Mouse (Mus musculus): Measurements from ENCODE around the gene Akap2. TPM values are rescaled to one million over a fixed set of nuclear protein-coding genes. Genes with fewer than 3 reads are reported as not detected.

Akap2 gene
- polyA plus RNA-seq, 1 experiment = 14.5 TPM

- no peak for DNase-seq (ENCODE audit: low read depth)
- no peak for TF ChIP-seq POLR2A (IDR thresholded peaks at IDR 0.05; ENCODE audit: borderline replicate concordance, extremely low read depth, insufficient read depth, insufficient read length, poor library complexity, severe bottlenecking)
- no peak for TF ChIP-seq CTCF (IDR thresholded peaks at IDR 0.05; ENCODE audit: borderline replicate concordance, extremely low read depth, insufficient read depth, insufficient read length)
Observed at GRCm38 (mm10) chr4:57860204-57860611, 142.8 kb downstream of the Akap2 start.

DNA sequence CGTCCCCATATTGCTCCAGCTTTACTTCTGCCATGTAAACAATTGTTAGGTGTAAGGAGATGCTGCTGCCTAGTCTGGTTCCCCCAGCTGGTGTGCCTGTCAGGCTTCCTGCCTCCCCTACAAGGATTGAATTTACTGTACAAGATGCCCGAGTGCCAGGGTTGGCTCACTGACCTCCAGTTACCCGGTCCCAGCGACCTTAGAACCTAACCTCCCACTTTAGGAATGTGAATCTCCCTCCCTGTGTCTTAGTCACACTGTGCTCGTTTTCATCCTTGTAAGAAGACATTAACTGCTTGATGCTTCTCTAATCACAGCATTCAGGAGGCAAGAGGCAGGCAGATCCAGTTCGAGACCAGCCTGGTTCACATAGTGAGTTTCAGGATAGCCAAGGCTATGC is 143.7 kb downstream of the Akap2 start:
- no peak for TF ChIP-seq POLR2A (IDR thresholded peaks at IDR 0.05; ENCODE audit: borderline replicate concordance, extremely low read depth, insufficient read depth, insufficient read length, poor library complexity, severe bottlenecking)
- TF ChIP-seq CTCF (IDR thresholded peaks at IDR 0.05; ENCODE audit: borderline replicate concordance, extremely low read depth, insufficient read depth, insufficient read length) = no peak
- no peak for DNase-seq (ENCODE audit: low read depth)

DNA sequence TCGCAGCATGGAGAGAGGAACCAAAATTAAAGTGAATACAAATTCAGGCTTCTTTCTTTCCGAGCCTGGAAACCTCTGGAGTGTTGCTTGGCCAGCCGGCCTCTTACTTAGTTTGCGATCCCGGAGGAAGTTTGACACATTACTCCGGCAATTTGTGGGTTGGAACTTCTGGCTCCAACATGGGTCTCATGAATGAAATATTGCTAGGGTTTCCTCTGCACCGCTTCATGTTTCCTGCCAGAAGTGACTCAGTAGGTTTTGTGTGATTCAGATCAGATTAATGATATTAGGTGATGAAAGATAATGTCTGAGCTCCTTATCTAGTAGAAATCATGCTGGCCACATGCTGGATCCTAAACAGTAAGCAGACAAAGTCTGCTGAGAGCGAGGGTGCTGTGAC is 144.4 kb downstream of the Akap2 start:
- no peak for DNase-seq (ENCODE audit: low read depth)
- TF ChIP-seq CTCF (IDR thresholded peaks at IDR 0.05; ENCODE audit: borderline replicate concordance, extremely low read depth, insufficient read depth, insufficient read length) (no peak), POLR2A (IDR thresholded peaks at IDR 0.05; ENCODE audit: borderline replicate concordance, extremely low read depth, insufficient read depth, insufficient read length, poor library complexity, severe bottlenecking) (no peak)

- DNase-seq (ENCODE audit: low read depth) = no peak
- no peak for TF ChIP-seq POLR2A (IDR thresholded peaks at IDR 0.05; ENCODE audit: borderline replicate concordance, extremely low read depth, insufficient read depth, insufficient read length, poor library complexity, severe bottlenecking)
- TF ChIP-seq CTCF (IDR thresholded peaks at IDR 0.05; ENCODE audit: borderline replicate concordance, extremely low read depth, insufficient read depth, insufficient read length) = no peak
Observed at GRCm38 (mm10) chr4:57862269-57862986, 145.0 kb downstream of the Akap2 start.

- DNase-seq (ENCODE audit: low read depth) = peak; percentile 62
- TF ChIP-seq POLR2A (IDR thresholded peaks at IDR 0.05; ENCODE audit: borderline replicate concordance, extremely low read depth, insufficient read depth, insufficient read length, poor library complexity, severe bottlenecking) (no peak), CTCF (IDR thresholded peaks at IDR 0.05; ENCODE audit: borderline replicate concordance, extremely low read depth, insufficient read depth, insufficient read length) (no peak)
Observed at GRCm38 (mm10) chr4:57866088-57866487, 148.6 kb downstream of the Akap2 start.

DNA sequence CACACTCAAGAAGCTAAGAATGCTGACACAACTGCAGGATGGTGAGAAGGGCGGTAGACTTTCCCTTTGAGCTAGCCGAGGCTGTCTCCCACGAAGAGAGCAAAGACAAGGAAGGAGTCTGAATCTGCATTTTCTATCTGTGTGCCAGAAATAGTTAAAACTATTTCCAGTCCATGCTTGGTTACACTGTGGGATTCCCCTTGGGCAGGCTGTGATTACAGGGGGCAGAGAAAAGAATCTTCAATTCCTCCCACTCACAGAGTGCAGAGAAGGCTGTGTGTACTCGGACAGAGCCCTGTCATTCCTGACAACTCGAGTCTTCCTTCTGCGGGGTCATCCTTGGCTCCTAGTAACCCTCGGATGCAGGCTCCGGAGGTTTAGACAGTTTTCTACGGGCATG is 149.5 kb downstream of the Akap2 start:
- TF ChIP-seq CTCF (IDR thresholded peaks at IDR 0.05; ENCODE audit: borderline replicate concordance, extremely low read depth, insufficient read depth, insufficient read length) (no peak), POLR2A (IDR thresholded peaks at IDR 0.05; ENCODE audit: borderline replicate concordance, extremely low read depth, insufficient read depth, insufficient read length, poor library complexity, severe bottlenecking) (no peak)
- no peak for DNase-seq (ENCODE audit: low read depth)

DNA sequence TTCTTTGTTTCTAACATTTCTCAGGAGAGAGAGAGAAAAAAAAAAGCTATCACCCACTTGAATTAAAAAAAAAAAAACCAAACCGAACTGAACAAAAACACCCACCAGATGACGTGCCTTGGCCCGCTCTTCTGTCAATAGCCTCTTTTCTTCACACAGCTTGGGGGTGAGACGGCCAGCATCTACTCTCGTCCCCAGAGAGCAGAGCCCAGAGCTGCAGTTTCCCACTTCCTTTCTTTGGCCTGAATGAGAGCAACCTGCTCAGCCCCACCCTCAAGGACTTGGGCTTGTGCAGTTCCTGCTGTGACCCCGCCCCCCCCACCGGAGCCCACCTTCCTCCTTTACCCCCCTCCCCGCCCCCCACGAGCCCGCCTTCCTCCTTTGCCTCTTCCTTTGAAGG is 150.0 kb downstream of the Akap2 start:
- no peak for TF ChIP-seq POLR2A (IDR thresholded peaks at IDR 0.05; ENCODE audit: borderline replicate concordance, extremely low read depth, insufficient read depth, insufficient read length, poor library complexity, severe bottlenecking)
- TF ChIP-seq CTCF (IDR thresholded peaks at IDR 0.05; ENCODE audit: borderline replicate concordance, extremely low read depth, insufficient read depth, insufficient read length) = no peak
- peak; percentile 49 for DNase-seq (ENCODE audit: low read depth)

- no peak for DNase-seq (ENCODE audit: low read depth)
- no peak for TF ChIP-seq POLR2A (IDR thresholded peaks at IDR 0.05; ENCODE audit: borderline replicate concordance, extremely low read depth, insufficient read depth, insufficient read length, poor library complexity, severe bottlenecking)
- TF ChIP-seq CTCF (IDR thresholded peaks at IDR 0.05; ENCODE audit: borderline replicate concordance, extremely low read depth, insufficient read depth, insufficient read length) = no peak
Observed at GRCm38 (mm10) chr4:57879137-57879536, 161.7 kb downstream of the Akap2 start.

- TF ChIP-seq POLR2A (IDR thresholded peaks at IDR 0.05; ENCODE audit: borderline replicate concordance, extremely low read depth, insufficient read depth, insufficient read length, poor library complexity, severe bottlenecking) = no peak
- peak; percentile 93 for TF ChIP-seq CTCF (IDR thresholded peaks at IDR 0.05; ENCODE audit: borderline replicate concordance, extremely low read depth, insufficient read depth, insufficient read length)
- DNase-seq (ENCODE audit: low read depth) = peak; percentile 83
Observed at GRCm38 (mm10) chr4:57879804-57880357, 162.4 kb downstream of the Akap2 start.

- TF ChIP-seq CTCF (IDR thresholded peaks at IDR 0.05; ENCODE audit: borderline replicate concordance, extremely low read depth, insufficient read depth, insufficient read length) = no peak
- TF ChIP-seq POLR2A (IDR thresholded peaks at IDR 0.05; ENCODE audit: borderline replicate concordance, extremely low read depth, insufficient read depth, insufficient read length, poor library complexity, severe bottlenecking) = no peak
- DNase-seq (ENCODE audit: low read depth) = peak; percentile 69
Observed at GRCm38 (mm10) chr4:57883520-57884421, 166.3 kb downstream of the Akap2 start.

GRCm38 (mm10) chr4:57884511-57884910 is 167.1 kb downstream of the Akap2 start:
- TF ChIP-seq POLR2A (IDR thresholded peaks at IDR 0.05; ENCODE audit: borderline replicate concordance, extremely low read depth, insufficient read depth, insufficient read length, poor library complexity, severe bottlenecking) (no peak), CTCF (IDR thresholded peaks at IDR 0.05; ENCODE audit: borderline replicate concordance, extremely low read depth, insufficient read depth, insufficient read length) (no peak)
- no peak for DNase-seq (ENCODE audit: low read depth)

Measured in brain, embryonic 14.5 days (tissue).